Mouse (Mus musculus): ENCODE measurements around the gene Jade2. TPM values are rescaled to one million over a fixed set of nuclear protein-coding genes. Genes with fewer than 3 reads are reported as not detected.

Gene Jade2
- polyA plus RNA-seq, 1 experiment = 3.6 TPM

DNA sequence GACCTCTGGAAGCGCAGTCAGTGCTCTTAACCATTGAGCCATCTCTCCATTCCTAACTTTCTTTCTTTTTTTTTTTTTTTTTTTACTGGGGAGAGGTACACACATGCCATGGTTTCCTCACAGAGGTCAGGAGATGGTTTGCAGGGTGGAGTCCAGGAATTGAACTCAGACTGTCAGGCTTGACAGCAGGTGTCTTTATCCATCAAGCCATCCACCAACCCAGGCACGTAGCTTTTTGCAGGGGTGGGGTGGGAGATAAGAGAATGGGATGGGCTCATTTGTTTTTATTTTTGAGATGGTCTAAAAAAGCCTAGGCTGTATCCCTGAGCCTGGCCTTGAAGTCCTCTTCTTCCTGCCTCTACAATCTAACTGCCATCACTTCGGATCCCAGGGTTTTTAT lies 81.9 kb downstream of the Jade2 start:
- H3K9me3 ChIP-seq = peaks cover 11% of the 10 kb centered on the region
- TF ChIP-seq FLI1 (IDR thresholded peaks at IDR 0.05; ENCODE audit: low read length) (no peak), GATA1 (IDR thresholded peaks at IDR 0.05; ENCODE audit: borderline replicate concordance, low read length) (no peak)
- no peak overlapping the region for H3K4me3 ChIP-seq (replicated peaks)
- H3K36me3 ChIP-seq (replicated peaks; ENCODE audit: low read length) = peaks cover 77% of the 10 kb centered on the region
- no peaks in the 10 kb centered on the region for H3K27me3 ChIP-seq (replicated peaks)
- H3K4me1 ChIP-seq = peaks cover 23% of the 10 kb centered on the region

DNA sequence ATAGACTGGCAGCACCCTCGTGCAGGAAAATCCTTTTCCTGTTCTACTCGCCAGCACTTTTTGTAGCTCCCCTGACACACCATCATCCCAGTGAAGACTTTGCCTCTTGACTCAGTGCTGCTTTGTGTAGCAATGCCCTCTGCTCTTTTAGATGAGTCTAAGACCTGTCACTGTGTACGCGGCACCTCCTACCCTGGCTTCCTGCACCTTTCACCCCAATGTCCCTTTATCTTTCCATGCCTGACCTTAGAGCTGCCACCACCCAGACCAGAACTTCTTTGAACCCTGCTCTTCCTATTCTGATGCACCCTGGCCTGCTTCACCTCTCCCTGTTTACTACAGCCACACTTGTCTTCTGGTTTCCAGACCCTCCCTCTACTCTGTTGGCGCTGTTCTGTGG lies 89.2 kb downstream of the Jade2 start:
- H3K27me3 ChIP-seq (replicated peaks) = no peaks in the 10 kb centered on the region
- peaks cover 60% of the 10 kb centered on the region for H3K4me1 ChIP-seq
- H3K4me3 ChIP-seq (replicated peaks) = peak overlapping the region; percentile 50
- peaks cover 11% of the 10 kb centered on the region for H3K9me3 ChIP-seq
- peaks cover 33% of the 10 kb centered on the region for H3K36me3 ChIP-seq (replicated peaks; ENCODE audit: low read length)
- TF ChIP-seq FLI1 (IDR thresholded peaks at IDR 0.05; ENCODE audit: low read length) = no peak
- TF ChIP-seq GATA1 (IDR thresholded peaks at IDR 0.05; ENCODE audit: borderline replicate concordance, low read length) = no peak

DNA sequence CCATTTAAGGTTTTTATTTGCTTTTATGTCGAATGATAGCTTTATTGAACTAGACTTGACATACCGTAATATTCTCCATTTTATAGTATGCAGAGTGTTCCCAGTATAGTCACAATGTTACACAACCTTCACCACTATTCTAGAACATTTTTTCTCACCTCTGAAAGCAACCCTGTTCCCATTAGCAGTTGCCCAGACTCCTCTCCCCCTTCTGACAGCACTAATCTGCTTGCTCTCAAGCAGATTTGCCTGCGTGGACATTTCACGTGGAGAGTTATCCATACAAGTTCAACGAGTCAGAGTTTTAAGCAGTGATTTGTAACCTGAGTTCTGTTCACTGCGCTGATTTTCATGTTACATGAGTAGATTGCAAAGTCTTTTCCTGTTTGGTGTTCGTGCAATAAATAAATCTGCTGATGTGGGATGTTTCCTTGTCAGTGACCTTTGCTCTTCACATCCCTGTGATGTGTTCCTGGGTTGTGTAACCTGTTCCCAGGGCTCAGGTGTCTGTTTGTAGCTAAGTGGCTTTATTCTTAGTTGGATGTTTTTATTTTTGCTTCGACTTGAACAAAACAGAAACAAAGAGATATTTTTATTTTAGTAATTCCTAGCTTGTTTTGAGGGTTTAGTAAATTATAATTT lies 89.8 kb downstream of the Jade2 start:
- H3K4me3 ChIP-seq (replicated peaks) = no peak overlapping the region
- H3K4me1 ChIP-seq = peaks cover 65% of the 10 kb centered on the region
- peaks cover 8% of the 10 kb centered on the region for H3K9me3 ChIP-seq
- no peak for TF ChIP-seq GATA1 (IDR thresholded peaks at IDR 0.05; ENCODE audit: borderline replicate concordance, low read length)
- TF ChIP-seq FLI1 (IDR thresholded peaks at IDR 0.05; ENCODE audit: low read length) = no peak
- no peaks in the 10 kb centered on the region for H3K27me3 ChIP-seq (replicated peaks)
- peaks cover 27% of the 10 kb centered on the region for H3K36me3 ChIP-seq (replicated peaks; ENCODE audit: low read length)

DNA sequence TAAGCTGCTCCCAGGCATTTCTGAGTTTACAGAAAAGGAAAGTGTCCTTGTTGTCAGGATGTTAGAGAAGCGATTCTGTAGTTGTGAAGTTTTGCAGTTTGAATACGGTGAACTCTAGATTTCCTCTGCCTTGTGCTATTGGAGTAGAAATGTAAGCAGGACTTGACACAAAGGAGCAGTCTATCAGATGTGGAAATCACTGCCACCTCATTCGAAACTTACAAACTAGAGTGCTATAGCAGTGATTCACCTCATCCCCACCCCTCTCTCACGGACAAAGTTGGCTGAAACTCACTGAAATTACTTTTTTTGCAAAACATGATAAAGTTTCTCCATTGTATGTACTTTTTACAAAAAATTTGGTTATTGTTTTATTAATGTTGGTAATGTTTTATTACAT lies 92.6 kb downstream of the Jade2 start:
- TF ChIP-seq FLI1 (IDR thresholded peaks at IDR 0.05; ENCODE audit: low read length) (no peak), GATA1 (IDR thresholded peaks at IDR 0.05; ENCODE audit: borderline replicate concordance, low read length) (no peak)
- Histone ChIP-seq H3K9me3 (no peaks in the 10 kb centered on the region), H3K4me3 (replicated peaks) (peak overlapping the region; percentile 30), H3K27me3 (replicated peaks) (peaks cover 3% of the 10 kb centered on the region), H3K4me1 (peaks cover 57% of the 10 kb centered on the region), H3K36me3 (replicated peaks; ENCODE audit: low read length) (peaks cover 5% of the 10 kb centered on the region)

DNA sequence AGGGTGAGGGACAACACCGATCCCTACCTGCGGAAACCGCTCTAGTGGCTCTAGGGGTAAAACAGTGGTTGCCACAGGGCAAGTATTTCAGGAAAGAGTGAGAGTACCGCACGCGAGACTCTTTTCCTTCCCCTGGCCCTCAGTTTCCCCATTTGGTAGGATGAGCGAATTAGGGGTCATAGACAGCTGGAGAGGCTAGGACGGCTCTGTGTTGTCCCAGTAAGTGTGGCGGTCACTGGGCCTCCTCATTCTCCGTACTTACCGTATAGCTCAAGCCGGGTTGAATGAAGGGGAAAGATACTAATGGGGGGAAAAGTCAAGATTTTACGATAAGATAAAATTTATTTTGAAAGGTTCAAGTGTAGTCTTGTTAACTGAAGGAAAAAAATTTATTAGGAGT lies 93.5 kb downstream of the Jade2 start:
- Histone ChIP-seq H3K36me3 (replicated peaks; ENCODE audit: low read length) (peaks cover 5% of the 10 kb centered on the region), H3K9me3 (no peaks in the 10 kb centered on the region), H3K4me3 (replicated peaks) (peak overlapping the region; percentile 99), H3K4me1 (peaks cover 50% of the 10 kb centered on the region), H3K27me3 (replicated peaks) (peaks cover 3% of the 10 kb centered on the region)
- TF ChIP-seq GATA1 (IDR thresholded peaks at IDR 0.05; ENCODE audit: borderline replicate concordance, low read length) = no peak
- no peak for TF ChIP-seq FLI1 (IDR thresholded peaks at IDR 0.05; ENCODE audit: low read length)

Other genes with a start within 250 kb of the Jade2 start
- 44.8 and 144 TPM in 2 replicates for gene Nhp2, start 237.9 kb downstream of the Jade2 start, polyA plus RNA-seq (2012; ENCODE audit: insufficient read depth, low replicate concordance)
- gene Rmnd5b, start 221.8 kb downstream of the Jade2 start, polyA plus RNA-seq (2012; ENCODE audit: insufficient read depth, low replicate concordance) = 12.9 and 15.1 TPM in 2 replicates
- gene N4bp3, start 206.8 kb downstream of the Jade2 start, polyA plus RNA-seq (2012; ENCODE audit: insufficient read depth, low replicate concordance) = 2.5 and 6.0 TPM in 2 replicates
- not detected in 2 replicates for gene D930048N14Rik, start 206.7 kb downstream of the Jade2 start, polyA plus RNA-seq (2012; ENCODE audit: insufficient read depth, low replicate concordance)
- 1.7 TPM in 1 of 2 replicates, not detected in the other for gene 0610009B22Rik, start 168.8 kb downstream of the Jade2 start, polyA plus RNA-seq (2012; ENCODE audit: insufficient read depth, low replicate concordance)
- 2.6 and 8.2 TPM in 2 replicates for gene Sec24a, start 94.0 kb downstream of the Jade2 start, polyA plus RNA-seq (2012; ENCODE audit: insufficient read depth, low replicate concordance)
- gene Sar1b, start 94.0 kb downstream of the Jade2 start, polyA plus RNA-seq (2012; ENCODE audit: insufficient read depth, low replicate concordance) = 8.5 TPM in 1 of 2 replicates, not detected in the other
- 17.5 and 17.7 TPM in 2 replicates for gene Cdkn2aipnl, start 110.0 kb upstream of the Jade2 start, polyA plus RNA-seq (2012; ENCODE audit: insufficient read depth, low replicate concordance)
- 39.2 and 171 TPM in 2 replicates for gene Ube2b, start 143.1 kb upstream of the Jade2 start, polyA plus RNA-seq (2012; ENCODE audit: insufficient read depth, low replicate concordance)
- gene Cdkl3, start 146.6 kb upstream of the Jade2 start, polyA plus RNA-seq (2012; ENCODE audit: insufficient read depth, low replicate concordance) = 1.3 TPM in 1 of 2 replicates, not detected in the other
- gene Ppp2ca, start 241.0 kb upstream of the Jade2 start, polyA plus RNA-seq (2012; ENCODE audit: insufficient read depth, low replicate concordance) = 4.4 and 8.0 TPM in 2 replicates

Data from megakaryocyte, embryonic 14.5 days (primary cell).